Mouse (Mus musculus) limb, embryonic 10.5 days (tissue): ENCODE results near the gene Fkbp6. TPM values are rescaled to one million over a fixed set of nuclear protein-coding genes. Genes with fewer than 3 reads are reported as not detected.
A peak's percentile ranks its signal among the peaks of the same experiment; 100 is the strongest.
"Not testable (repeated sequence)": the region's sequence is repeated elsewhere in the genome, so short reads cannot be mapped to it uniquely, and the experiment has no call there.

Experiments used
- DNase-seq: peaks from one replicate; pipeline ENCODE4 v3.0.0-alpha.2; 2017; ENCODE audit warnings: low spot score
- H3K27ac ChIP-seq: fragments of 300-500 bp; sonication (generic); 2 replicates; pipeline ENCODE4 v1.5.1; 2016; ENCODE audit warnings: mild to moderate bottlenecking
- H3K27me3 ChIP-seq: fragments of 300-500 bp; sonication (generic); 2 replicates; pipeline ENCODE4 v1.6.1; 2016; ENCODE audit warnings: low read depth, mild to moderate bottlenecking; ENCODE audit not compliant: poor library complexity, severe bottlenecking
- H3K36me3 ChIP-seq: fragments of 300-500 bp; sonication (generic); 2 replicates; pipeline ENCODE4 v1.6.1; 2016; ENCODE audit warnings: mild to moderate bottlenecking, moderate library complexity
- H3K4me1 ChIP-seq: fragments of 300-500 bp; sonication (generic); 2 replicates; pipeline ENCODE4 v1.6.1; 2016
- H3K4me3 ChIP-seq: fragments of 300-500 bp; sonication (generic); 2 replicates; pipeline ENCODE4 v1.5.1; 2016; ENCODE audit warnings: mild to moderate bottlenecking, moderate library complexity
- H3K9me3 ChIP-seq: fragments of 300-500 bp; sonication (generic); replicated peaks from 2 replicates; pipeline ENCODE4 v1.6.1; 2016; ENCODE audit warnings: mild to moderate bottlenecking
- WGBS: fragments of 180-500 bp; shearing (Covaris S2); methylation state at CpG from one replicate; pipeline ENCODE4 v1.1.7; 2016; 5-methylcytosine and 5-hydroxymethylcytosine counted together
- polyA plus RNA-seq: library from polyadenylated mRNA; unstranded; fragments of >200 nt; fragmentation: Nextera tagmentation; extraction: Ambion mirVana; gene quantifications from 2 replicates; pipeline ENCODE4 v1.2.1, GENCODE M21; 2016

Fkbp6 gene
- polyA plus RNA-seq, 1 experiment from 2014 or later: not detected

GRCm38 (mm10) chr5:135369787-135370654, 20.2 kb upstream of the Fkbp6 start, which contains the start of gene Nsun5:
Gene Nsun5, plus strand, starts transcription at chr5:135369953.
- Histone ChIP-seq H3K9me3 (no peaks in the 10 kb centered on the region), H3K4me1 (peaks cover 19% of the 10 kb centered on the region), H3K36me3 (peaks cover 40% of the 10 kb centered on the region), H3K27ac (peak within 1 kb of the TSS; percentile 85), H3K4me3 (peak within 1 kb of the TSS; percentile 98), H3K27me3 (no peaks in the 10 kb centered on the region)
- 1% methylated on average over 64 of the region's 64 CpGs for WGBS
- DNase-seq: peak; percentile 97

- not testable (repeated sequence) for DNase-seq
- Histone ChIP-seq H3K4me1 (peaks cover 19% of the 10 kb centered on the region), H3K27ac (peak overlapping the region; percentile 85)
Measured at GRCm38 (mm10) chr5:135369196-135369595, 19.4 kb upstream of the Fkbp6 start.

GRCm38 (mm10) chr5:135368312-135368711, 18.5 kb upstream of the Fkbp6 start:
- peaks cover 23% of the 10 kb centered on the region for H3K36me3 ChIP-seq
- 0 out of 2 replicates have a peak, but pooled peaks cover 2% of the 10 kb centered on the region for H3K27me3 ChIP-seq
- DNase-seq: no peak
- H3K4me1 ChIP-seq: peaks cover 19% of the 10 kb centered on the region
- WGBS: 77% methylated on average over 6 of the region's 6 CpGs
- H3K9me3 ChIP-seq: no peaks in the 10 kb centered on the region
- no peak overlapping the region for H3K4me3 ChIP-seq
- no peak overlapping the region for H3K27ac ChIP-seq

More at GRCm38 (mm10) chr5:135369196-135369595, 19.4 kb upstream of the Fkbp6 start:
- WGBS: 63% methylated on average over 9 of the region's 9 CpGs
- H3K27me3 ChIP-seq, H3K9me3 ChIP-seq: not testable (repeated sequence)
- Histone ChIP-seq H3K4me3 (peak overlapping the region; percentile 98), H3K36me3 (peaks cover 32% of the 10 kb centered on the region)

- Histone ChIP-seq H3K4me3 (no peak overlapping the region), H3K4me1 (peaks cover 19% of the 10 kb centered on the region), H3K27ac (no peak overlapping the region), H3K36me3 (peaks cover 18% of the 10 kb centered on the region), H3K9me3 (no peaks in the 10 kb centered on the region), H3K27me3 (0 out of 2 replicates have a peak, but pooled peaks cover 2% of the 10 kb centered on the region)
- no peak for DNase-seq
- WGBS: 61% methylated on average over 6 of the region's 6 CpGs
Measured at GRCm38 (mm10) chr5:135367841-135368240, 18.0 kb upstream of the Fkbp6 start.

GRCm38 (mm10) chr5:135363540-135363939, 13.7 kb upstream of the Fkbp6 start:
- DNase-seq: peak; percentile 71
- H3K27ac ChIP-seq: no peak overlapping the region
- 0 out of 2 replicates have a peak, but pooled peaks cover 2% of the 10 kb centered on the region for H3K27me3 ChIP-seq
- H3K4me1 ChIP-seq: no peaks in the 10 kb centered on the region
- no peaks in the 10 kb centered on the region for H3K36me3 ChIP-seq
- no peaks in the 10 kb centered on the region for H3K9me3 ChIP-seq
- H3K4me3 ChIP-seq: no peak overlapping the region
- 30% methylated on average over 12 of the region's 12 CpGs for WGBS

- no peak overlapping the region for H3K4me3 ChIP-seq
- 95% methylated on average over 3 of the region's 3 CpGs for WGBS
- H3K4me1 ChIP-seq: no peaks in the 10 kb centered on the region
- no peak for DNase-seq
- H3K9me3 ChIP-seq: peaks cover under 1% of the 10 kb centered on the region
- no peak overlapping the region for H3K27ac ChIP-seq
- no peaks in the 10 kb centered on the region for H3K36me3 ChIP-seq
- 0 out of 2 replicates have a peak, but pooled peaks cover 2% of the 10 kb centered on the region for H3K27me3 ChIP-seq
Measured at GRCm38 (mm10) chr5:135362572-135362971, 12.7 kb upstream of the Fkbp6 start.

GRCm38 (mm10) chr5:135359772-135360171, 9.9 kb upstream of the Fkbp6 start:
- Histone ChIP-seq H3K4me1 (no peaks in the 10 kb centered on the region), H3K4me3 (no peak overlapping the region), H3K9me3 (peaks cover 2% of the 10 kb centered on the region), H3K36me3 (no peaks in the 10 kb centered on the region), H3K27me3 (0 out of 2 replicates have a peak, but pooled peaks cover 2% of the 10 kb centered on the region), H3K27ac (no peak overlapping the region)
- WGBS: 94% methylated on average over 2 of the region's 2 CpGs
- DNase-seq: no peak

- Histone ChIP-seq H3K27me3 (peaks cover 20% of the 10 kb centered on the region), H3K4me1 (peaks cover 6% of the 10 kb centered on the region), H3K9me3 (peaks cover 2% of the 10 kb centered on the region), H3K27ac (no peak overlapping the region), H3K36me3 (no peaks in the 10 kb centered on the region), H3K4me3 (no peak overlapping the region)
- DNase-seq: no peak
- WGBS: 89% methylated on average over 2 of the region's 2 CpGs
Measured at GRCm38 (mm10) chr5:135357556-135357955, 7.7 kb upstream of the Fkbp6 start.

- 69% methylated on average over 1 of the region's 1 CpGs for WGBS
- H3K4me1 ChIP-seq: peaks cover 6% of the 10 kb centered on the region
Measured at GRCm38 (mm10) chr5:135356090-135356489, 6.2 kb upstream of the Fkbp6 start.

GRCm38 (mm10) chr5:135353564-135353963, 3.7 kb upstream of the Fkbp6 start:
- peaks cover 6% of the 10 kb centered on the region for H3K4me1 ChIP-seq
- no peaks in the 10 kb centered on the region for H3K36me3 ChIP-seq
- peaks cover 2% of the 10 kb centered on the region for H3K9me3 ChIP-seq
- H3K27ac ChIP-seq: no peak overlapping the region
- H3K27me3 ChIP-seq: peaks cover 30% of the 10 kb centered on the region
- peak; percentile 61 for DNase-seq
- H3K4me3 ChIP-seq: peak overlapping the region; percentile 29
- WGBS: 20% methylated on average over 20 of the region's 20 CpGs

More at GRCm38 (mm10) chr5:135356090-135356489, 6.2 kb upstream of the Fkbp6 start:
- H3K4me3 ChIP-seq: no peak overlapping the region
- H3K27me3 ChIP-seq: peaks cover 30% of the 10 kb centered on the region
- no peak for DNase-seq
- no peak overlapping the region for H3K27ac ChIP-seq
- H3K9me3 ChIP-seq: peaks cover 2% of the 10 kb centered on the region
- no peaks in the 10 kb centered on the region for H3K36me3 ChIP-seq

GRCm38 (mm10) chr5:135352995-135353394, 3.2 kb upstream of the Fkbp6 start, which contains the start of gene Trim50:
Gene Trim50, plus strand, starts transcription at chr5:135353295.
- Histone ChIP-seq H3K9me3 (peaks cover 2% of the 10 kb centered on the region), H3K27me3 (peaks cover 30% of the 10 kb centered on the region), H3K36me3 (no peaks in the 10 kb centered on the region), H3K4me3 (peak within 1 kb of the TSS; percentile 29), H3K4me1 (peaks cover 6% of the 10 kb centered on the region), H3K27ac (no peak within 1 kb of the TSS)
- 58% methylated on average over 9 of the region's 9 CpGs for WGBS
- no peak for DNase-seq

- Histone ChIP-seq H3K27ac (no peak overlapping the region), H3K36me3 (no peaks in the 10 kb centered on the region), H3K4me1 (peaks cover 6% of the 10 kb centered on the region), H3K27me3 (peaks cover 30% of the 10 kb centered on the region), H3K9me3 (no peaks in the 10 kb centered on the region), H3K4me3 (no peak overlapping the region)
- 87% methylated on average over 13 of the region's 13 CpGs for WGBS
- DNase-seq: no peak
Measured at GRCm38 (mm10) chr5:135351606-135352005, 1.8 kb upstream of the Fkbp6 start.

GRCm38 (mm10) chr5:135347511-135348011, 2.3 kb downstream of the Fkbp6 start:
- WGBS: 67% methylated on average over 4 of the region's 4 CpGs
- Histone ChIP-seq H3K27ac (no peak overlapping the region), H3K27me3 (peaks cover 10% of the 10 kb centered on the region; the same call in 1 of the 2 replicates), H3K36me3 (no peaks in the 10 kb centered on the region), H3K4me3 (no peak overlapping the region), H3K9me3 (no peaks in the 10 kb centered on the region), H3K4me1 (no peaks in the 10 kb centered on the region)
- DNase-seq: no peak
